ENCODE assay signal across 21 mouse cellular contexts in genomic region chr17:67614381-67614780, GRCm38 (mm10). TPM values are rescaled to one million over a fixed set of nuclear protein-coding genes. Genes with fewer than 3 reads are reported as not detected.
"Had no signal": no experiment of that assay in that cellular context is flagged by ENCODE, and none has a peak within 500 bp of the region (broad histone marks: within the 10 kb centered on the region; RNA-seq: fewer than 3 reads in every experiment).

No protein-coding gene starts in this region.

- ATAC-seq: forebrain, postnatal 0 days; hindbrain, embryonic 16.5 days; inflammation-experienced regulatory T-cells, adult 6 months; intestine, embryonic 15.5 days; intestine, postnatal 0 days had no signal

- DNase-seq: forebrain, postnatal 0 days; gastrocnemius, postnatal 14 days; gastrocnemius, postnatal 36 days; heart, adult 2 months; heart, postnatal 14 days; heart, postnatal 4 days; kidney, adult 18-20 months; kidney, adult 9 months; kidney, postnatal 14 days; kidney, postnatal 36 days; liver had no signal

RNA-seq across cellular contexts. Expression of gene Lrrc30, which starts 18.1 kb away (rescaled TPM):
- total RNA-seq: forebrain, postnatal 0 days; layer of hippocampus, adult 2 months; layer of hippocampus, postnatal 10 days; layer of hippocampus, postnatal 25 days; left cerebral cortex, adult 2 months; left cerebral cortex, postnatal 14 days; left cerebral cortex, postnatal 36 days had no signal
